Mouse (Mus musculus) bone marrow macrophage, adult 2 months (primary cell): ENCODE results near the gene Uvssa.

ENCODE experiments used
- CTCF ChIP-seq: IDR thresholded peaks from 2 replicates; pipeline ENCODE4 v1.5.1; 2012; ENCODE audit warnings: low read depth, mild to moderate bottlenecking, low read length, moderate library complexity
- POLR2A ChIP-seq: IDR thresholded peaks from 2 replicates; pipeline ENCODE4 v1.6.1; 2012; ENCODE audit warnings: mild to moderate bottlenecking, low read depth, low read length, borderline replicate concordance

GRCm38 (mm10) chr5:33341165-33341564 is 37.2 kb upstream of the Uvssa start:
- TF ChIP-seq CTCF (no peak), POLR2A (no peak)
